Mouse (Mus musculus): Measurements from ENCODE around the gene Dgkz.

Dgkz gene

DNA sequence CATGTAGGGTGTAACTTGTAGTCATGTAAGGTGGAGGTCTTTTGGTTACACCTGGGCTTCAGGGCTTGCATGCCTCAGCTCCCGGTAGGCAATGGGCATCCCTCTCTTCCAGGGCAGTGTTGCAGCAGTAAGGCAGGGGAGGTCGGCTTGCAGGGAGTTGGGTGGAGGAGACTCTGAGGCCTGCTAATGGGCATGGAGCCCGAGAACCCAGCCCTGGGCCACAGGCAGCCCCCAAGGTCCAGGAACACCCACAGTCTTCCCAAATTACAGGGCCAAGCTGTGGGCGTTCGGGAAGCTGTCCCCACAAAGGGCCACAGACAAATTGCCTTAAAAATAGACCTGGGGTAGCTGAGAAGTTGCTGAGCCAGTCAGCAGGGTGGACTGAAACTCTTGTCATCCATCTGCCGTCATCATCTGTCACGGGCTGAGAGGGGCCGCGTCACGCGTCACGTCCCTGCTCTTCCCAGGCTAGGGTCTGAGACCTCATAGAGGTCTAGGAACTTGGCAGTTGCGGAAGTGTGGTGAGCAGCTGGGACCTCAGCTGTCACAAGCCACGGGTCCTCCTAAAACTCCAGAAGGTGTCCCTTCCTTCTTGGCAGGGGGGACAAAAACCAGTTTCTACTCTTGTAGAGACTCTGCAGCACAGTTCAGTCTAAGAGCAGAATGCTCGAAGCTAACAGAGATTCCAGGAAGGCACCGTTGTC lies 22.4 kb upstream of the Dgkz start:
- intact Hi-C loops (cut with DNase I) = no loop called here

DNA sequence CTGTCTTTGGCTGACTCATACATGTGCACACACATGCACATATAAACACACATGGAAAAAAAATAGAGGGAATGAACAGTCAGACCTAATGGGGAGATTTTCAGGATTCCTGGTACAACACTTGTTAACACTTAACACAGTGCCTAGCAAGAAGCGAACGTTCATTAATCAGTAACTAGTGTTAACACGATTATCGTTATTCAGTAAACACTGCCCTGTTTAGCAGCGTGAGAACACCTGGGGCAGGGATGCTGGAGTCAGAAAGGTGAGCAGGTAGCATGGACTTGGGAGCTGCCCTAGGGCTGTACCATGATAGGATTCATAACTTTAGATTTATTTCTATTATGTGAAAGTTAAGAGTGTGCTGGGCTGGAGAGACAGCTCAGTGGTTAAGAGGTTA lies 20.3 kb upstream of the Dgkz start:
- intact Hi-C loops (cut with DNase I) = no loop called here

DNA sequence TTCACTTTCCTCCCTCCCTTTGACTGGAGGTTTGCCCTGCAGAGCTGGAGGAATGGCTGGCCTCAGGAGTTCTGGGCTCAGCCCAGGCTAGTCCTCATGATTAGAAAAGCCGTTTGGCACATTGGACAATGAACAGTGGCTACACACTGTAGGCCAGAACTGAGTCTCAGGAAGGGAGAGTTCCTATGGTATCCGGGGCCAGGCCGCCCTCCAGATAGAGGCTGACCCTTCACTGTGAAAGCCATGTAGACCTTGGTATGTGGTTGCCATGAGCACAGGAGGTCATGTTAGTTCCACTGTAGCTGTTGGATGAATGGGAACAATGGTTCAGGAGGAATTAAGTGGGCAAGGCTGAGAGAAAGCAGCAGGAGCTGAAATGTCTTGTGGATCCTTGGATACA lies 17.7 kb upstream of the Dgkz start:
- intact Hi-C loops (cut with DNase I) = no loop called here

DNA sequence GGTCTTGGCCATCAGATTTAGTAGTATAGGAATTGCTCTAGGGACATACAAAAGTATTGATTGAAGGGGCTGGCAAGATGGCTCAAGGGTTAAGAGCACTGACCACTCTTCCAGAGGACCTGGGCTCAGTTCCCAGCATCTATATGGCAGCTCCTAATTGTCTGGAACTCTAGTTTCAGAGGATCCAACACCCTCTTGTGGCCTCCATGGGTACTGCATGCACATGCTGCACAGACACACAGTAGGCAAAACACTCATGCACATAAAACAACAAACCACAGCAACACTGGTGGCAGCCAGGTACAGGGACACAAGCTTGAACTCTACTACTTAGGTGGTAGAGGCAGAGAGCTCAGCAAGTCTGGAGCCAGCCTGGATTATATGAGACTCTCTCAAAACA lies 14.1 kb upstream of the Dgkz start:
- intact Hi-C loops (cut with DNase I) = loop anchor here (10.0 kb wide), 1 partner anchor 185 kb away; no protein-coding TSS in a partner anchor

DNA sequence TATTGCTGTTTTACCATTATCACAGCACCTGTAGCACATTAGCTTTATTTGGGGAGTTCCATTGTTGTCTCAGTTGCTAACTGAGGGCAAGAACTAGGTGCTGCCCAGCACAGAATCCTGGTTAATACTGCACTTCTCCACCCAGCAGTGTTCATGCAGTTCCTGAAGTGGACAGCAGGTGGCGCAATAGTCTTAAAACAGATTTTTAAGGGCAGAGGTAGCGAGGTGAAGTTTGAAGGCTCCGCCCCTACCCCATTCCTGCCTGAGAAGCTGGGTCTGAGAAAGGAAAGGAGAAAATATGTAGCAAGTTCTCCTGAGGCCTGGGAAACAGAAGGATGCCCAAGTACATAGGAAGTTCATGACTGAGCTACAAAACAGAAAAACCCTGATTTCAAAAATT lies 11.9 kb upstream of the Dgkz start:
- intact Hi-C loops (cut with DNase I) = loop anchor here (1.0 to 10.0 kb wide), 3 partner anchors 43 to 187 kb away; partner anchors contain the start of gene Gm9821

DNA sequence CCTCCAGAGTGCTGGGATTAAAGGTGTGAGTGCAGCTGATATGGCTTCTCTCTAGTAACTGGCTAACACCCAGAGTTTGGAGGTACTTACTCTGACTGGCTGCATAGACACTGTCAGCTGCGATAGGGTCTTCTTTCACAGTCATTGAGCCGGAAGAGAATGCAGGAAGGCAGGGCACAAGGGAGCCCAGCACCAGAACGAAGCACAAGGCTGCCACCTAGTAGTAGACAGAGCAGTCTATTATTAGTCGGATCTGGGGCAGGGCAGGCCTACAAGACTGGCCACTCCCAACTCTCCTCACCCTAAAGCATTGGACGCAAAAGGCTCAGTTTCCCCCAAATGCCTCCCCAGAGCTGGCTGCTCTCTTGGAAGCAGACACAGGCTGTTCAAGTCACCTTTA lies 10.4 kb upstream of the Dgkz start:
- intact Hi-C loops (cut with DNase I) = loop anchor here (2.0 to 10.0 kb wide), 2 partner anchors 41 to 189 kb away; partner anchors contain the start of gene Gm9821

DNA sequence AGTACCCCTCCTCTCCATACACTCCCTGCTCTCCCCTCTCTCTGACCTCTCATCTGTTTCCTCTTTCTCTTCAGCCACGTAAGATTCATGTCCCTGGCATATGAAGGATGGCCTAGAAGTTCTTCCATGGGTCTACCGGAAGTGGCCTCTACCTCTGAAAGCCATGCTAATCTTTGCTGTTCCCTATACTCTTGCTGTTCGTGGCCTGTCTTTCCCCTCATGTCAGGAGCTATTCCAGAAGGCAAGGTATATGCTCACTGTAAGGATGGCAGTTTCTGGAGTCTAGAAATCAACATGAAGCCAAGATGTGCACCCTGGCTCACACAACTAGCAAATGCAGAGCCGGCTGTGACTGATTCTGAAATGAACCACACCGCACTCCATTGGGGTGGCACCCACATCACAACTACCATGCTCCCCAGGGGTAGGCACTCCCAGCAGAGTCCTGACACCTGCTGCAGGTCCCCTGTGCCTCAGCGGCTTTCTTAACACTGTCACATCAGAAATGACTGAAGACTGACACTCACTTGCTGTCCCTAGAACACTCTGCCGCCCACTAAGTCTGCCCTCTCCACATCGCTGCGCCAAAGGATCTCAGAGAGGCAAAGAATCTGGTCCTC lies 9.4 kb upstream of the Dgkz start:
- intact Hi-C loops (cut with DNase I) = loop anchor here (10.0 kb wide), 1 partner anchor 190 kb away; no protein-coding TSS in a partner anchor

DNA sequence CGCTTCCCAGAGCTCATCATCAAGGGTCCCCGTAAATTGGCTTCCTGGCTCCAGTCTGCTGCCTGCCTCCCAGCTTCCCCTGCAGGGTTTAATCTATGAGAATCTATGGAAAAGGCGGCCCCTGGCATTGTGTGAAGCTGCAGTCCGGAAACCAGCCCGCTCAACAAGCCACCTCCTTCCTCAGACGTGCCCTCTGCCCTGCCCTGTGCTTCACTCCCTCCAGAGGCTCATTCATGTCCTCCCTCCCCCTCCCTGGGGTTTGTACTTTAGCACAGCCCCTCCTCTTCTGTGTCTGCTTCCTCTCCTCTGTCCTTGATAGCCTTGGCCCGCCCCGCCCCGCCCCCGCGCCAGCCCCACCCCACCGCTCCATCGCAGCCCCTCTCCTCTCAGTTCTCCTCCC lies 8.8 kb upstream of the Dgkz start:
- intact Hi-C loops (cut with DNase I) = loop anchor here (10.0 kb wide), 1 partner anchor 190 kb away; no protein-coding TSS in a partner anchor

DNA sequence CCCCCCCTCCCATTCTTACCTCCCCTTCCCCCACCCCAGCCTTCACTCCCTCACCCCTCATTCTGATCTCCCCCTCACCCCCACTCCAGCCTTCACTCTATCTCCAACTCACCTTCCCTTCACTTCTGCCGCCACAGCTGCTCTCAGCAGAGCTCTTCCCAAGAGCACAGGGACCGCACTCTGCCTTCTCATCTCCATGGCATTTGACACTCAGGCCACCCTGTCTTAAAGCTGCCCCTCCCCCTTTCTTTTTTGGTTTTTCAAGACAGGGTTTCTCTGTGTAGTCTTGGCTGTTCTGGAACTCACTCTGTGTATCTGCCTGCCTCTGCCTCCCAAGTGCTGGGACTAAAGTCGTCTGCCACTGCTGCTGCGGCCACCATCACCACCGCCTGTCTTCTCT lies 5.2 kb upstream of the Dgkz start:
- intact Hi-C loops (cut with DNase I) = loop anchor here (10.0 kb wide), 1 partner anchor 194 kb away; no protein-coding TSS in a partner anchor

DNA sequence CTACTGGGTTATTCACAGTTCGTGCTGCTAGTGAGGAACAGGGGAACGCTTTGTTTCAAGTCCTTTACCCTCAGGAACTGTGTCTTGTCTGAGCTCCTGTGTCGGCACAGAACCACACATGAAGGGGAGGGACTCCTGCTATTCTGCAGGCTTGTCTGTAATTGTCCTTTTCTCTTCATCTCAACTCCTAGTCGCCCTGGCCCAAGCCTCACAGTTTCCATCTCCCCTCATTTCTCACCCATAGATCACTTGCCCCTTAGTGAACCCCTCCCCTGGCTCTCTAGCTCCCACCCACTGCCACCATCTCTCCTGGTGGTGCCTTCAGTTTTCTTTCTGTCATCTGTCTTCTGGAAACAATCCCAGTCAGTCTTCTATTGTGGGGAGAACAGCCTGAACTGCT lies 4.6 kb upstream of the Dgkz start:
- intact Hi-C loops (cut with DNase I) = loop anchor here (10.0 kb wide), 1 partner anchor 195 kb away; no protein-coding TSS in a partner anchor

DNA sequence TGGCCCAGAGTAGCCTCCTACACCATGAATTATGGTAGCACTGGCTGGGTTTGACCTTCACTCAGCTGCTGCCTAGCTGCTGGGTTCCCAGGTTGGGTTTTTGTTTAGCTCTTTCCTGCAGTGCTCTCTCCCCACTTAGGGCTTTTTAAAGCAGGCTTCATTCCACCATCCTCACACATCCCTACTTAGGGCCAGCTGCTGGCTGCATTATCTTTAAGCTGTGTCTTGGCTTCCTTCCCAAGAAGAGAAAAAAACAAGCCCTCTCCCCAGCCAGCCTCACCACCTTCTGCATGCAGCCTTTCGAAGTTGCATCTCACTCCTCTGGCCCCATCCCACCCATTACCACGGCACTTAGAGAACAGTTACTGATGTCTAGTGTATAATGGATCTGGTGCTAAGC lies 2.9 kb upstream of the Dgkz start:
- intact Hi-C loops (cut with DNase I) = no loop called here

DNA sequence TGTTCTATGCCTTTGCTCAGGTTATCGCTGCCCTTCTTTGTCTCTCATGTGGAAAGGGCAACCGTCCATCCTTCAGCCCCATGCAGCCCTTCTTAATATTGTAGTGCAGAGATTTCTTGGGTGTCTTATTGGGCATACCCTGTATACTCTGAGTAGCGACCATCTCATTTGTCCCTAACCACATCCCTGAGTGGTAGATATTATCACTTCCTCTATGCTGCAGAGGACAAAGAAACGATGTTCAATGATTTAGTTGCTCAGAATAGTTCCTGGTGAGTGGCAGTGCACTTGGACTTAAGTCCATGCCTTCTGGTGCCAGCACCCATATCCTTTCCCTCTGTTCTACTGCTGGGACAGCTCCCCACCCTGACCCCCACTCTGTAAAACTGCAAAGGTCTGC lies 2.3 kb upstream of the Dgkz start:
- intact Hi-C loops (cut with DNase I) = no loop called here

DNA sequence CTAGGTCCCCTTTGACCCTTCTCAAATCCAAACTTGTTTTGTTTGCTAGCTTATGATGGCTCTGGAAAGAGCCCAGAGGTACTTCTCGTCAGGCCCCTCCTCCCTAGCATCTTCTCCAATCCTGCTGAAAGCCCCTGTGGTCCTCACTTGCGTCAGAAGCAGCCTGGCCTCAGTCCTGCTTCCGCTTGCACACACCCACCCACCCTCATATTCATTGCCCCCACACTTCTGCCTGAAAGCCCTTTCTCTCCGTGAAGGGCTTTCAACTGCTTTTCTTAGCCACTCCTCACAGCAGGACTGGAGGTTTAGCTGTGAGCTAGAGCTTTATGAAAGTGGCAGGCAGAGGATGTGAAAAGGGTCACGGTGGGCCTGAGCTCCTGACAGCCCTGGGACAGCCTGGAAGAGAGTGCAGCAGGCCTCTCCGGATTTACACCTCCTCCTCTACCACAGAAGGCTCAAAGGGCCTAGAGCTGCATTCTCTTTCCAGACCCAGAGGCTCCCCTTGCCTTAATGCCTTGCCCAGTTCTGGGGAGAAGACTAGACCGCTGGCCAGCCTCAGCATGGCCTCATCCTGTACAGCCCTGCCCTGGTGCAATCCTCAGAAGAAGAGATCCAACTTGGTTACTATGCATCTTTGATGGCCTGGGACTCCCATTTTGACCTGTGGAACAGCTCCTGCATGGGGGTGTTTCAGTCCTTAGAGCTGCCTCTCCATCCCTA lies 2.1 kb downstream of the Dgkz start:
- intact Hi-C loops (cut with DNase I) = no loop called here

DNA sequence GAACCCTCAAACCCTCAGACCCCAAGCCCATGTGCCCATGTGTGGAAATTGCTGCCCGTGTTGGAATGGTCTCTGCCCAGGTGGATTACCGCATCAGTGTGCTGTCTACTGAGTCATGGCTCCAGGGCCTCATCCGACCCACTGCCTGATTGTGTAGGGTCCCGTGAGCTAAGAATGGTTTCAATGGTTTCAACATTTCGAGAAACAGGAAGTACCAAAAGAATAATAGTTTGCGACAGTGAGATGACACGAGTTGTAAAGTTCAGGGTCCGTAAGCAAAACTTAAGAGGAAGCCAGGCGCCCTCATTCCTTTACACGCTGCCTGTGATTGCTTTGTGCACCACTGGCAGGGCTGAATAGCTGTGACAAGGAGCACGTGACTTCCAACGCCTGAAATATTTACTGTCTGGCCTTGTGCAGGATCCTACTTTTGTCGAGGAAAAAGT lies 3.5 kb downstream of the Dgkz start:
- intact Hi-C loops (cut with DNase I) = no loop called here

DNA sequence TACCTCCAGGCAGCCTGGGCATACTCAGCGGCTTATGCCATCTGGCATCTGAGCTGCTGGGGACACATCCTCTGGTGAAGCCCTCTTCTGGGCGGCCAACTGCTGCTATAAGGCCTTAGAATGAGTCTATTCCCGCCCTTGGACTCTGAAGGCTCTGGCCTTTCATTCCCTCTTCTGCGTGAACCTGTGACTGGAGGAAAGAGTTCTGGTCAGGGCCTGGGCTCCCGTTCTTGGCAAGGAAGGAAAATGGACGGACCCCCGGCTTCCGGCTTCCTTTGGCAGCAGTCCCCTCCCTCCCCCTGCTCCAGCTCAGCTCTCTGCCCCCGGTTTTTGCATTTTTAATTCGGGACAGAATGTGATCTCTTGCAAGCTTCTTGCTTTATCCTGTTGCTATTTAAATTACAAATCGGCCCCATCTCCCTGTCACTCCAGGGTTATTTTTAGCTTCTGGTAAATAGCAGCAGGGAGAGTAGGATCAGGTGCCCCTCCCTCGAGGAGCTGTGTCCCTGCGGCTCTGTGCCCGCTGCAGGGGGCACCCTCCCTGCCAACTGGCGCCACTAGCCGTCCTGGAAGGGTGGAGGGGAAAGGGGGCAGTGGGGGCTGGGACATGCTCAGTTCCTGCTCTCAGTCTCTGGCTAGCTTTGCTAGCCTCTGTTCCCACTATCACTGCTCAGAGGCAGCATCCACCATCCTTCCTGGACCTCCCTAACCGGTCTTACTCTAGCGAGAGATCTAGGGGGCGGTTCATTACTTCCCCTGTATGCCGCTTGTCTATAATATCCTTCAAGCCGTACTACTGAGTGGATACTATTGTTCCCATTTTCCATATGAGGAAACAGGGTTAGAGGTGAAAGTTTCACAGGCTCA lies 4.2 kb downstream of the Dgkz start:
- intact Hi-C loops (cut with DNase I) = no loop called here

DNA sequence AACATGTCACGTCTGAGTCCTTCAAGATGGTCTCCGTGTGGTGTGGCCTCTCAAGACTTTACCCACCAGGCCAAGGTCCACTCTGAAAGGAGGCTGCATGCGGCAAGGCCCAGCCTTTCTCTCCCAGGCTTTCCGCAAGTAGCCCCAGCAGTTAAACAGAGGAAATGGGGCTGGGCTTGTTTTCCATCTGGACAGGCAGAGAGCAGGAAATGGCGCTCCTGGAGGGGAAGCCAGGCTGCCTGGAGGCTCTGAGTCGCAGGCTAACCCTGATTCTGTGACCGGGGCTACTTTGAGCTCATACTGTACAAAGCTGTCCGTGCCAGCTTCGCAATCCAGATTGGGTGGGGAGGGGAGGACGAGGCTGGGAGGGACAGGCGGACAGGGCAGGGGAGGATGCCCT lies 7.7 kb downstream of the Dgkz start:
- intact Hi-C loops (cut with DNase I) = no loop called here

DNA sequence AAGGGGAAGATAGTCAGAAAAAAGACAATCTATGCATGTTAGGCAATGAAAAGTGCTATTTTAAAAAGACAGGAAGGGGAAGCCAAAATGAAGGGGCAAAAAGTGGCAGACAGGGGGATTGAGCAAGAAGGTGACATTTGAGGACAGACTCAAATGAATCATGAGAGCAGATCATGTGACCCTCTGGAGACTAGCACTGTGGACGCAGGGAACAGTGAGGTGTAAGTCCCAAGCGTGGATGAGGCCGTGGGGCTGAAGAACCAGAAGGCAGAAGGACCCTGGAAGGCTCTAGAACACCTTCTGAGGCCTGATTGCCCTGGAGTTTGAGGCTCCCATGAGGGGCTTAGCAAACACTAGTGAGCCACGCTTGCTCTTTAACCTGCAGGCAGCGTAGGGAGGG lies 9.3 kb downstream of the Dgkz start:
- intact Hi-C loops (cut with DNase I) = no loop called here

DNA sequence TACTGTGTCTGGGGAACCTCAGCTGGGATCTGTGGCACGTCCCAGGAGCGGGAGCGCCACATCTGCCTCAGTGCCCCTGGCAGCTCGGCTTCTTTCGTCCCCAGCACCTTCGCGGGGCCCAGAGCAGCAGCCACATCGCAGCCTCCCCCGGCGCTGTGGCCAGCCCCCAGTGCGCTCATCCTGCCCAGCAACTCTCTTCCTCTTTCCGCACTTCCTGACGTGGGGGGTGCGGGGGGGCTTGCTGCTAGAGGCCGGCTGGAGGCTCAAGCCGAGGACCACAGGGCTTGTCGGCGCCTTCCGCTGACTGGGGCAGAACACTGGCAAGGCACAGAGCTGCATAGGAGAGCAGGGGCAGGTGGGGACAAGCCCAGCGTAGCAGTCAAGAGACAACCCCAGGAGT lies 10.2 kb downstream of the Dgkz start:
- intact Hi-C loops (cut with DNase I) = no loop called here

DNA sequence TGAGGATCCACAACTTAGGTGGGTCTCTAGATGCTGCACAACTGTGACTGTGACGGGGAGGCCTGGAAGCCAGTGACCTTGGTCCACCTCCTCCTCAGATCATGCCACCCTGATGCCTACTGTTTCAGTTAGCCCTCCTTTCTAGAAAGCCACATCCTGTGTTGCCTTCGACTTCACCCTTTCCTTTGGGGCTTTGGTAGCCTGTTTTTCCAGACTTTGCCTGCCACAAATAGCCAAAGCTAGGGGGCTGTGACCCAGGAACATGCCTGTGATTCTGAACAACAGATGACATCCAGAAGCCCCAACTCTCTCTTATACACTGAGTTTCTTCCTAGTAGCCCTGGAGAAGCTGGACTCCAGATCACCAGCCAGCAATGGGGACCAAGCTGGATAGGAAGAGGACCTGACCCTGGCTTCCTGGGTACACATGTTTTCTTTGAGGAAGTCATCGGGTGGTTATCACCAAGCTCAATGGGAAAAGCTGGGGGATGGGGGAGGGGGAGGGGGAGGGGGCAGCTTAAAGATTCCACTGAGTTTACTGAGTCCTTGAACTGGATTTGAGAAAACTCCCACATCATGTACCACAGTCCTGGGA lies 11.0 kb downstream of the Dgkz start:
- intact Hi-C loops (cut with DNase I) = no loop called here

DNA sequence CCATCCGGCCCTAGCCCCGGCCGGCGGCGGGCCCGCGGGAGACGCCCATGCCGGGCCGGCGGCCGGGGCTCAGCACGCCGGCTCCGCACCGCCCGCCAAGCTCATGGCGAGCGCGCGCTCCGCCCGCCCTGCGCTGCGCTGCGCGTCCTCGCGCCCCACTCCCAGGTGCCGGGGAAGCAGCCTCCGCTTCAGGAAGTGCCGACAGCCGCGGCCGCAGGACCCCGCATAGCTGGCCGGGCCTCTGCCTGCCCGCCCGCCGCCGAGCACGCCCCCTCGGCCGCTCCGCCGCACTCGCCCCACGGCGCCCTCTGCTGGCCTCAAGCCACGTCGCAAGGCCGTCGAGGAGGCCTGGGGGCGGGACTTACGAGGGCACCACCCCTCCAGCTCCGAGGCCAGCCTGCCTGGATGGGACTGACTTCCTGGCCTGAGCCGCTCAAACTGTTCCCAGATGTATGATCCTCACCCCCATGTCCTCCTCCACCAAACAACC lies 12.2 kb downstream of the Dgkz start:
- intact Hi-C loops (cut with DNase I) = no loop called here

All from adrenal gland (tissue).